Mouse (Mus musculus): Measurements from ENCODE around the gene Slc50a1. TPM values are rescaled to one million over a fixed set of nuclear protein-coding genes. Genes with fewer than 3 reads are reported as not detected.

The Slc50a1 gene
- polyA plus RNA-seq, 1 experiment from 2014 or later: 60.2 TPM

- peak overlapping the region; percentile 48; the same call in 1 of the 2 replicates for H3K27ac ChIP-seq (ENCODE audit: low read depth)
- 60% methylated on average over 4 of the region's 4 CpGs for WGBS
Observed at GRCm38 (mm10) chr3:89305105-89305504, 34.7 kb upstream of the Slc50a1 start.

GRCm38 (mm10) chr3:89304440-89304839 is 34.1 kb upstream of the Slc50a1 start:
- TF ChIP-seq CTCF (IDR thresholded peaks at IDR 0.05; ENCODE audit: low read depth): no peak
- no peak overlapping the region for H3K4me2 ChIP-seq
- no peaks in the 10 kb centered on the region for H3K4me1 ChIP-seq (ENCODE audit: insufficient read depth)
- no peak overlapping the region for H3K4me3 ChIP-seq (ENCODE audit: low read depth, low read length)
- no peak for DNase-seq
- H3K9ac ChIP-seq: no peak overlapping the region
- no peaks in the 10 kb centered on the region for H3K9me3 ChIP-seq (ENCODE audit: low read depth, low read length)
- no peaks in the 10 kb centered on the region for H3K27me3 ChIP-seq (ENCODE audit: insufficient read depth, low read length)
- WGBS: 49% methylated on average over 6 of the region's 6 CpGs
- H3K36me3 ChIP-seq (ENCODE audit: insufficient read depth): no peaks in the 10 kb centered on the region
- no peak overlapping the region for H3K27ac ChIP-seq (ENCODE audit: low read depth)
- no peak for ATAC-seq (ENCODE audit: insufficient read depth)

More at GRCm38 (mm10) chr3:89305105-89305504, 34.7 kb upstream of the Slc50a1 start:
- TF ChIP-seq CTCF (IDR thresholded peaks at IDR 0.05; ENCODE audit: low read depth): no peak
- ATAC-seq (ENCODE audit: insufficient read depth) (no peak), DNase-seq (no peak)
- Histone ChIP-seq H3K4me1 (ENCODE audit: insufficient read depth) (no peaks in the 10 kb centered on the region), H3K4me2 (no peak overlapping the region), H3K36me3 (ENCODE audit: insufficient read depth) (no peaks in the 10 kb centered on the region), H3K4me3 (ENCODE audit: low read depth, low read length) (no peak overlapping the region), H3K9me3 (ENCODE audit: low read depth, low read length) (no peaks in the 10 kb centered on the region), H3K9ac (no peak overlapping the region), H3K27me3 (ENCODE audit: insufficient read depth, low read length) (no peaks in the 10 kb centered on the region)

GRCm38 (mm10) chr3:89300514-89300913 is 30.1 kb upstream of the Slc50a1 start:
- H3K27ac ChIP-seq (ENCODE audit: low read depth): no peak overlapping the region
- no peak overlapping the region for H3K4me3 ChIP-seq (ENCODE audit: low read depth, low read length)
- WGBS: 61% methylated on average over 2 of the region's 2 CpGs
- no peaks in the 10 kb centered on the region for H3K27me3 ChIP-seq (ENCODE audit: insufficient read depth, low read length)
- H3K9me3 ChIP-seq (ENCODE audit: low read depth, low read length): no peaks in the 10 kb centered on the region
- no peak for ATAC-seq (ENCODE audit: insufficient read depth)
- H3K9ac ChIP-seq: no peak overlapping the region
- H3K4me2 ChIP-seq: no peak overlapping the region
- H3K36me3 ChIP-seq (ENCODE audit: insufficient read depth): no peaks in the 10 kb centered on the region
- no peaks in the 10 kb centered on the region for H3K4me1 ChIP-seq (ENCODE audit: insufficient read depth)
- no peak for DNase-seq
- TF ChIP-seq CTCF (IDR thresholded peaks at IDR 0.05; ENCODE audit: low read depth): no peak; the same call in 1 of the 2 replicates

GRCm38 (mm10) chr3:89300071-89300470 is 29.7 kb upstream of the Slc50a1 start:
- Histone ChIP-seq H3K27me3 (ENCODE audit: insufficient read depth, low read length) (no peaks in the 10 kb centered on the region), H3K9me3 (ENCODE audit: low read depth, low read length) (no peaks in the 10 kb centered on the region), H3K4me3 (ENCODE audit: low read depth, low read length) (no peak overlapping the region), H3K4me1 (ENCODE audit: insufficient read depth) (no peaks in the 10 kb centered on the region), H3K36me3 (ENCODE audit: insufficient read depth) (no peaks in the 10 kb centered on the region), H3K9ac (no peak overlapping the region), H3K4me2 (peak overlapping the region; percentile 52), H3K27ac (ENCODE audit: low read depth) (no peak overlapping the region)
- TF ChIP-seq CTCF (IDR thresholded peaks at IDR 0.05; ENCODE audit: low read depth): no peak
- DNase-seq: no peak
- WGBS: 19% methylated on average over 1 of the region's 1 CpGs
- ATAC-seq (ENCODE audit: insufficient read depth): no peak

- TF ChIP-seq CTCF (IDR thresholded peaks at IDR 0.05; ENCODE audit: low read depth): no peak
- Histone ChIP-seq H3K27ac (ENCODE audit: low read depth) (no peak overlapping the region), H3K36me3 (ENCODE audit: insufficient read depth) (no peaks in the 10 kb centered on the region), H3K4me2 (peak overlapping the region; percentile 52), H3K4me1 (ENCODE audit: insufficient read depth) (no peaks in the 10 kb centered on the region), H3K27me3 (ENCODE audit: insufficient read depth, low read length) (no peaks in the 10 kb centered on the region), H3K4me3 (ENCODE audit: low read depth, low read length) (peak overlapping the region; percentile 14), H3K9me3 (ENCODE audit: low read depth, low read length) (no peaks in the 10 kb centered on the region), H3K9ac (no peak overlapping the region)
- peak; percentile 71 for DNase-seq
- ATAC-seq (ENCODE audit: insufficient read depth): peak; percentile 70
- WGBS: 1% methylated on average over 14 of the region's 14 CpGs
Observed at GRCm38 (mm10) chr3:89299499-89299898, 29.1 kb upstream of the Slc50a1 start.

GRCm38 (mm10) chr3:89298908-89299307 is 28.5 kb upstream of the Slc50a1 start:
- 0 out of 2 replicates have a peak overlapping the region, but pooled peaks have one; percentile 52 for H3K4me2 ChIP-seq
- no peak overlapping the region for H3K9ac ChIP-seq
- no peaks in the 10 kb centered on the region for H3K36me3 ChIP-seq (ENCODE audit: insufficient read depth)
- H3K27me3 ChIP-seq (ENCODE audit: insufficient read depth, low read length): no peaks in the 10 kb centered on the region
- H3K4me3 ChIP-seq (ENCODE audit: low read depth, low read length): no peak overlapping the region
- no peaks in the 10 kb centered on the region for H3K9me3 ChIP-seq (ENCODE audit: low read depth, low read length)
- WGBS: 77% methylated on average over 6 of the region's 6 CpGs
- DNase-seq: no peak
- H3K4me1 ChIP-seq (ENCODE audit: insufficient read depth): no peaks in the 10 kb centered on the region
- ATAC-seq (ENCODE audit: insufficient read depth): no peak
- TF ChIP-seq CTCF (IDR thresholded peaks at IDR 0.05; ENCODE audit: low read depth): no peak
- H3K27ac ChIP-seq (ENCODE audit: low read depth): no peak overlapping the region

GRCm38 (mm10) chr3:89296761-89297396 is 26.5 kb upstream of the Slc50a1 start:
- 74% methylated on average over 11 of the region's 11 CpGs for WGBS
- H3K4me3 ChIP-seq (ENCODE audit: low read depth, low read length): no peak overlapping the region
- no peak for TF ChIP-seq CTCF (IDR thresholded peaks at IDR 0.05; ENCODE audit: low read depth)
- H3K9me3 ChIP-seq (ENCODE audit: low read depth, low read length): no peaks in the 10 kb centered on the region
- H3K4me1 ChIP-seq (ENCODE audit: insufficient read depth): no peaks in the 10 kb centered on the region
- DNase-seq: peak; percentile 30
- ATAC-seq (ENCODE audit: insufficient read depth): no peak
- H3K4me2 ChIP-seq: no peak overlapping the region
- H3K9ac ChIP-seq: no peak overlapping the region
- no peaks in the 10 kb centered on the region for H3K27me3 ChIP-seq (ENCODE audit: insufficient read depth, low read length)
- no peaks in the 10 kb centered on the region for H3K36me3 ChIP-seq (ENCODE audit: insufficient read depth)
- H3K27ac ChIP-seq (ENCODE audit: low read depth): no peak overlapping the region
